Mouse (Mus musculus) CH12.LX (cell line): ENCODE results near the gene Trim41. TPM values are rescaled to one million over a fixed set of nuclear protein-coding genes. Genes with fewer than 3 reads are reported as not detected.

ENCODE experiments used
- DNase-seq: peaks from one replicate; pipeline ENCODE4 v3.0.0-alpha.2; 2013; ENCODE audit errors: extremely low read depth
- H3K27ac ChIP-seq: 2 replicates; pipeline ENCODE4 v1.5.1; 2012; ENCODE audit warnings: low read depth, mild to moderate bottlenecking, control low read depth, moderate library complexity; ENCODE audit not compliant: insufficient read depth
- H3K27me3 ChIP-seq: replicated peaks from 2 replicates; pipeline ENCODE3; 2012; ENCODE audit warnings: inconsistent platforms
- H3K36me3 ChIP-seq, 2 experiments: replicated peaks in 1 of 2; 2 replicates each; pipeline versions ENCODE3 to v1.6.1; 2012; ENCODE audit warnings: inconsistent platforms in 1 of 2, low read length in 1 of 2, mild to moderate bottlenecking in 1 of 2, mixed read lengths in 1 of 2, moderate library complexity in 1 of 2; ENCODE audit not compliant: control insufficient read depth in 1 of 2, insufficient read depth in 1 of 2
- H3K4me1 ChIP-seq, 2 experiments: 2 replicates each; pipeline ENCODE4 v1.6.1; 2012; ENCODE audit warnings: inconsistent platforms in 1 of 2, moderate library complexity in 1 of 2; ENCODE audit not compliant: insufficient read depth in 2 of 2, control insufficient read depth in 1 of 2
- H3K4me2 ChIP-seq: 2 replicates; pipeline ENCODE4 v1.6.1; 2012; ENCODE audit warnings: low read depth, mild to moderate bottlenecking, control low read depth; ENCODE audit not compliant: poor library complexity, insufficient read depth, severe bottlenecking
- H3K4me3 ChIP-seq, 3 experiments: fragments of 150-350 bp in 1 of 3; sonication (generic) in 1 of 3; replicated peaks in 1 of 3; 2 replicates each; pipeline versions ENCODE3 to v1.5.1; 2011 to 2012; ENCODE audit warnings: low read depth in 2 of 3, low read length in 2 of 3, mild to moderate bottlenecking in 2 of 3, moderate library complexity in 2 of 3, control low read depth in 1 of 3, improper control_type of control experiment in 1 of 3, inconsistent platforms in 1 of 3, mixed read lengths in 1 of 3; ENCODE audit not compliant: poor library complexity in 1 of 3
- H3K79me2 ChIP-seq: replicated peaks from 2 replicates; pipeline ENCODE4 v1.6.1; 2012; ENCODE audit warnings: mild to moderate bottlenecking, moderate library complexity; ENCODE audit not compliant: control insufficient read depth, poor library complexity, insufficient read depth, severe bottlenecking; ENCODE audit errors: extremely low read depth
- H3K9ac ChIP-seq: 2 replicates; pipeline ENCODE4 v1.6.1; 2012; ENCODE audit warnings: low read depth, mild to moderate bottlenecking, control low read depth, moderate library complexity; ENCODE audit not compliant: insufficient read depth
- H3K9me3 ChIP-seq: replicated peaks from 2 replicates; pipeline ENCODE3; 2012; ENCODE audit warnings: low read length, inconsistent platforms, mixed read lengths
- BHLHE40 ChIP-seq: IDR thresholded peaks from 2 replicates; pipeline ENCODE4 v1.6.1; 2011; ENCODE audit warnings: mild to moderate bottlenecking, low read depth, low read length, improper control_type of control experiment
- CHD1 ChIP-seq: IDR thresholded peaks from 2 replicates; pipeline ENCODE4 v1.6.1; 2012; ENCODE audit warnings: low read depth, low read length, improper control_type of control experiment, inconsistent platforms
- CHD2 ChIP-seq: IDR thresholded peaks from 2 replicates; pipeline ENCODE4 v1.6.1; 2011; ENCODE audit warnings: low read length, improper control_type of control experiment
- CTCF ChIP-seq, 2 experiments: IDR thresholded peaks in 1 of 2; conservative IDR thresholded peaks in 1 of 2; 2 replicates each; pipeline ENCODE4 v1.5.1; 2011 to 2012; ENCODE audit warnings: low read depth in 2 of 2, low read length in 2 of 2, improper control_type of control experiment in 1 of 2, inconsistent platforms in 1 of 2, mild to moderate bottlenecking in 1 of 2, moderate library complexity in 1 of 2
- E2F4 ChIP-seq: IDR thresholded peaks from 2 replicates; pipeline ENCODE4 v1.6.1; 2011; ENCODE audit warnings: low read depth, low read length, improper control_type of control experiment; ENCODE audit not compliant: insufficient replicate concordance
- ELF1 ChIP-seq: IDR thresholded peaks from 2 replicates; pipeline ENCODE4 v1.6.1; 2014; ENCODE audit warnings: low read depth, mild to moderate bottlenecking, inconsistent platforms, low read length, improper control_type of control experiment
- ETS1 ChIP-seq: conservative IDR thresholded peaks from 2 replicates; pipeline ENCODE4 v1.6.1; 2012; ENCODE audit warnings: low read depth, mild to moderate bottlenecking, inconsistent platforms, low read length, improper control_type of control experiment, moderate library complexity
- GABPA ChIP-seq: IDR thresholded peaks from 2 replicates; pipeline ENCODE4 v1.6.1; 2012; ENCODE audit warnings: low read depth, low read length, improper control_type of control experiment, inconsistent platforms; ENCODE audit not compliant: insufficient replicate concordance
- HCFC1 ChIP-seq: IDR thresholded peaks from 2 replicates; pipeline ENCODE4 v1.6.1; 2012; ENCODE audit warnings: low read depth, mild to moderate bottlenecking, inconsistent platforms, low read length, improper control_type of control experiment
- IRF4 ChIP-seq: IDR thresholded peaks from 2 replicates; pipeline ENCODE4 v1.6.1; 2014; ENCODE audit warnings: low read depth, mild to moderate bottlenecking, inconsistent platforms, low read length, improper control_type of control experiment
- JUN ChIP-seq: IDR thresholded peaks from 2 replicates; pipeline ENCODE4 v1.6.1; 2011; ENCODE audit warnings: low read depth, mild to moderate bottlenecking, low read length, improper control_type of control experiment, moderate library complexity; ENCODE audit not compliant: insufficient read depth
- JUND ChIP-seq: conservative IDR thresholded peaks from 2 replicates; pipeline ENCODE4 v1.6.1; 2011; ENCODE audit warnings: low read depth, low read length, improper control_type of control experiment
- KAT2A ChIP-seq: IDR thresholded peaks from 2 replicates; pipeline ENCODE4 v1.6.1; 2012; ENCODE audit warnings: low read length, improper control_type of control experiment, inconsistent platforms; ENCODE audit not compliant: insufficient replicate concordance
- MAFK ChIP-seq: IDR thresholded peaks from 2 replicates; pipeline ENCODE4 v1.6.1; 2011; ENCODE audit warnings: low read length, improper control_type of control experiment; ENCODE audit not compliant: insufficient replicate concordance
- MAX ChIP-seq: IDR thresholded peaks from 2 replicates; pipeline ENCODE4 v1.6.1; 2011; ENCODE audit warnings: low read length, improper control_type of control experiment
- MAZ ChIP-seq: IDR thresholded peaks from 2 replicates; pipeline ENCODE4 v1.6.1; 2012; ENCODE audit warnings: low read depth, mild to moderate bottlenecking, inconsistent platforms, low read length, improper control_type of control experiment, moderate library complexity
- MEF2A ChIP-seq: IDR thresholded peaks from 2 replicates; pipeline ENCODE4 v1.6.1; 2014; ENCODE audit warnings: low read depth, mild to moderate bottlenecking, inconsistent platforms, low read length, improper control_type of control experiment, borderline replicate concordance
- MXI1 ChIP-seq: IDR thresholded peaks from 2 replicates; pipeline ENCODE4 v1.6.1; 2011; ENCODE audit warnings: mild to moderate bottlenecking, low read depth, low read length, improper control_type of control experiment
- MYC ChIP-seq: IDR thresholded peaks from 2 replicates; pipeline ENCODE4 v1.6.1; 2011; ENCODE audit warnings: low read depth, mild to moderate bottlenecking, improper control_type of control experiment, low read length
- NELFE ChIP-seq: IDR thresholded peaks from 2 replicates; pipeline ENCODE4 v1.6.1; 2011; ENCODE audit warnings: low read depth, low read length, improper control_type of control experiment
- PAX5 ChIP-seq: IDR thresholded peaks from 2 replicates; pipeline ENCODE4 v1.6.1; 2012; ENCODE audit warnings: low read length, inconsistent platforms, mixed read lengths
- POLR2A ChIP-seq: IDR thresholded peaks from 2 replicates; pipeline ENCODE4 v1.6.1; 2011; ENCODE audit warnings: low read depth, mild to moderate bottlenecking, improper control_type of control experiment, low read length
- POLR2AphosphoS2 ChIP-seq: IDR thresholded peaks from 2 replicates; pipeline ENCODE4 v1.6.1; 2011; ENCODE audit warnings: low read depth, low read length, improper control_type of control experiment
- RCOR1 ChIP-seq: conservative IDR thresholded peaks from 2 replicates; pipeline ENCODE4 v1.6.1; 2012; ENCODE audit warnings: low read depth, mild to moderate bottlenecking, inconsistent platforms, low read length, improper control_type of control experiment
- SIN3A ChIP-seq: IDR thresholded peaks from 2 replicates; pipeline ENCODE4 v1.6.1; 2012; ENCODE audit warnings: low read length, improper control_type of control experiment, inconsistent platforms
- SMC3 ChIP-seq: IDR thresholded peaks from 2 replicates; pipeline ENCODE4 v1.6.1; 2011; ENCODE audit warnings: low read depth, low read length, improper control_type of control experiment
- TBP ChIP-seq: conservative IDR thresholded peaks from 2 replicates; pipeline ENCODE4 v1.6.1; 2011; ENCODE audit warnings: low read depth, low read length, improper control_type of control experiment
- TCF12 ChIP-seq: IDR thresholded peaks from 2 replicates; pipeline ENCODE4 v1.6.1; 2014; ENCODE audit warnings: low read depth, mild to moderate bottlenecking, inconsistent platforms, low read length, improper control_type of control experiment
- UBTF ChIP-seq: IDR thresholded peaks from 2 replicates; pipeline ENCODE4 v1.6.1; 2012; ENCODE audit warnings: low read depth, mild to moderate bottlenecking, inconsistent platforms, low read length, improper control_type of control experiment, moderate library complexity
- USF2 ChIP-seq: conservative IDR thresholded peaks from 2 replicates; pipeline ENCODE4 v1.6.1; 2011; ENCODE audit warnings: low read depth, low read length, improper control_type of control experiment
- ZKSCAN1 ChIP-seq: IDR thresholded peaks from 2 replicates; pipeline ENCODE4 v1.6.1; 2012; ENCODE audit warnings: low read depth, inconsistent platforms, low read length, improper control_type of control experiment, borderline replicate concordance
- ZMIZ1 ChIP-seq: IDR thresholded peaks from 2 replicates; pipeline ENCODE4 v1.6.1; 2012; ENCODE audit warnings: low read depth, mild to moderate bottlenecking, inconsistent platforms, low read length, improper control_type of control experiment
- dilution Hi-C: fragments of 300-500 bp; cut with MboI; formaldehyde crosslinking; loops from 2 replicates; pipeline ENCODE4 v1.14.3; 2020; ENCODE audit warnings: low sequenced_read_pairs; ENCODE audit not compliant: extremely low pct_unique_long_range_greater_than_20kb, extremely low pct_ligation_motif_present
- in situ Hi-C: fragments of 300-500 bp; cut with MboI; formaldehyde crosslinking; loops from 3 replicates; pipeline ENCODE4 v1.14.3; 2019; ENCODE audit warnings: low sequenced_read_pairs, low pct_ligation_motif_present, low pct_unique_long_range_greater_than_20kb, mixed read lengths
- polyA plus RNA-seq: library from polyadenylated mRNA; unstranded; fragments of >175 nt; gene quantifications from 2 replicates; pipeline ENCODE4 v1.2.1, GENCODE M21; 2012; ENCODE audit warnings: low read depth; ENCODE audit not compliant: insufficient read length
- total RNA-seq, 2 experiments: library from RNA; depleted of rRNA; stranded (reverse); fragments of 300-350 nt in 1 of 2; fragments of >200 nt in 1 of 2; gene quantifications; 2 replicates each; pipeline ENCODE4 v1.2.3; 2012 to 2014

Gene Trim41
- total and polyA plus RNA-seq, 3 experiments, result 18.8 to 51.6 (median 36.0) TPM

DNA sequence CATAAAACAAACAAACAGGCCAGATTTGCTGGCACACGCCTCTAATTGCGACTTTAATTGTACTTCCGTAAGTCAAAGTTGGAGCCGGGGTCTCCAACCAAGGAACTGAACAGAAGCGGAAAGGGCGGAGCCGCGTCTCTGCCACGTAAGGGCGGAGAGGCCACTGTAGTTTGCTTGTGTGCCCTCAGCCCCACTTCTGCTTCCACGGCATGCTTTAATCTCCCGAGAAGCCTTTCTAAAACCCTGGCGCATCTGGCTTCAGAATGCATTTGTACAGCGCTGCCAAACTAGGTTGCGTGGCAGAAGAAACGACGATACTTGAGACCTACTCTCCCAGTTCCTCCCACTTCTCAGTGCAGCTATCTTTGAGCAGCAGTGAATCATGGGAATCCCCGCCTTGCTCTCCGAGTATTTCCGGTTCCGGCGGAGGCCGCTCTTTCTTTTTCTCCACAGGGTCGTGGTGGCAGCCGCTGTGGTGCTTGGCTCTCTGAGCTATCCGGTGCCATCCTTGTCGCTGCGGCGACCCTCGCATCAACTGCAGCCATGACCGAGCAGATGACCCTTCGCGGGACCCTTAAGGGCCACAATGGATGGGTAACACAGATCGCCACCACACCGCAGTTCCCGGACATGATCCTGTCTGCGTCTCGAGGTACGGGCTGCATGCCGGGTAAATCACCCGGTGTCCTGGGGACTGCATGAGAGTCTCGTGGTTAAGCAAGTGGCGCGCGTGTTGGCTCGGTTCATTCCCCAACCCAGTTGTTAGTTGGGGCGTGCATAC lies 17.0 kb downstream of the Trim41 start, which contains the start of gene Rack1 (continued):
- 0 out of 2 replicates have a peak, but pooled peaks have one; percentile 88 for TF ChIP-seq E2F4
- peak; percentile 97 for TF ChIP-seq TCF12
- no peak; the same call in none of the 2 replicates for TF ChIP-seq ETS1
- TF ChIP-seq NELFE, result peak; percentile 100
- peak; percentile 86 for TF ChIP-seq HCFC1
- TF ChIP-seq CHD2, result no peak
- no peak for TF ChIP-seq ZKSCAN1

DNA sequence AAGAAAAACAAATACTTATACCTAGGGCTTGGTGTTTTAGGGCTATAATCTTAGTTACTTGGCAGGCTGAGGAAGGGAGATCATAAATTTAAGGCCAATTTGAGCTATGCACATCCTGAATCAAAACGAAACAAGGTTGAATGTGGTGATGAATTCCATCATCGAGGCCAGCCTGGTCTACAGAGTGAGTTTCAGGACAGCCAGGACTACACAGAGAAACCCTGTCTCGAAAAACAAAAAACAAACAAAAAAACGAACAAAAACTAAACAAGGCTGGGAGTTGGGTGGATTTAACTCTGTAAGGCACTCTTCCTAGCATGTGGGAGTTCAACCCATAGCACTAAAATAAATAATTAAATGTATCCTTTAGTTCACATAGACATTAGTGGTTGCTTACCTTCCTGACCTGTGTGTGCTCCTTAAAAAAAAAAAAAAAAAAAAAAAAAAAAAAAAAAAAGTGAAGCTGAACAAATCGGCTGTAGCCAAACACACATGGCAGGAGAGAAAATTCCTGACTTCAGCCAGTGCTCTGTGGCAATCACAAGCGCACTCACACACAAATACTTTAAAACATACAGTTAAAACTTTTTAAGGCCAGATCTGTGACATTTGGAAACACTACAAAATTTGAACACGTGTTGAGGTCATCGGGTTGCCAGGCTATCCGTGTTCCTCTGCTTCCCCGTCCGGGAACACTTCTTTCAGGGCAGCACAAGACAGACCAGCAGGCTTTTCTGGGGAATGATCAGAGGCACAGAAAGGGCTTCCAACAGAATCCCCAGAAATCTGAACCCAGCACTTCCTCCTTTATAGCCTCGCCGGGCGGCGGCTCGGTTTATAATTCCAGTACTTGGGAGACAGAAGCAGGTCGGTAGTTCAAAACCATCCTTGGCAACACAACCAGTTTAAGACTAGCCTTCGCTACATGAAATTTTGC lies 17.9 kb downstream of the Trim41 start:
- Histone ChIP-seq H3K4me2 (peak overlapping the region; percentile 87), H3K79me2 (peaks cover 60% of the 10 kb centered on the region), H3K4me1 (peaks cover 15 to 48% of the 10 kb centered on the region in 2 experiments), H3K9ac (peak overlapping the region; percentile 98), H3K36me3 (peaks cover 34 to 47% of the 10 kb centered on the region in 2 experiments), H3K9me3 (no peaks in the 10 kb centered on the region), H3K27me3 (no peaks in the 10 kb centered on the region), H3K27ac (peak overlapping the region; percentile 86), H3K4me3 (peak overlapping the region; percentile 77 to 96 (median 89))
- dilution Hi-C loops, result no loop called here
- DNase-seq, result no peak
- in situ Hi-C loops, result loop anchor here (5.0 kb wide), 1 partner anchor 303 kb away; no protein-coding TSS in a partner anchor
- TF ChIP-seq MAX (peak; percentile 93), MAZ (no peak), PAX5 (no peak), JUND (0 out of 2 replicates have a peak, but pooled peaks have one; percentile 25), CTCF (conservative IDR thresholded peaks at IDR 0.05 in 1 of 2, IDR thresholded peaks at IDR 0.05 in 1 of 2; ENCODE audit: low read depth in 2 of 2, low read length in 2 of 2) (no peak), POLR2A (no peak), NELFE (no peak; the same call in 1 of the 2 replicates), ETS1 (peak; percentile 16; the same call in 1 of the 2 replicates), ELF1 (no peak), IRF4 (peak; percentile 53; the same call in 1 of the 2 replicates), JUN (no peak), MAFK (no peak), KAT2A (0 out of 2 replicates have a peak, but pooled peaks have one; percentile 48), CHD2 (no peak), MYC (peak; percentile 97), ZMIZ1 (0 out of 2 replicates have a peak, but pooled peaks have one; percentile 13), MXI1 (peak; percentile 60; the same call in 1 of the 2 replicates), MEF2A (no peak), SIN3A (peak; percentile 61), BHLHE40 (0 out of 2 replicates have a peak, but pooled peaks have one; percentile 32), RCOR1 (no peak), USF2 (no peak), POLR2AphosphoS2 (no peak), TBP (peak; percentile 56; the same call in 1 of the 2 replicates), SMC3 (no peak), CHD1 (peak; percentile 92; the same call in 1 of the 2 replicates), GABPA (no peak), UBTF (no peak), HCFC1 (no peak)
